Mouse (Mus musculus) lung, postnatal 0 days (tissue): Measurements from ENCODE around the gene Gls. TPM values are rescaled to one million over a fixed set of nuclear protein-coding genes. Genes with fewer than 3 reads are reported as not detected.

Experiments used
- ATAC-seq: fragments of 200-750 bp; cut with Nextera tagmentation; 2 replicates; pipeline ENCODE4 v1.8.0; 2017; ENCODE audit warnings: moderate library complexity
- DNase-seq: peaks from one replicate; pipeline ENCODE4 v3.0.0-alpha.2; 2016; ENCODE audit warnings: low spot score
- H3K27ac ChIP-seq: fragments of 300-500 bp; sonication (generic); 2 replicates; pipeline ENCODE4 v1.5.1; 2014; ENCODE audit warnings: antibody characterized with exemption, mild to moderate bottlenecking, low read length, mixed read lengths
- H3K27me3 ChIP-seq: fragments of 300-500 bp; sonication (generic); replicated peaks from 2 replicates; pipeline ENCODE4 v1.6.1; 2014; ENCODE audit warnings: low read length, mixed read lengths; ENCODE audit not compliant: insufficient read depth
- H3K36me3 ChIP-seq: fragments of 300-500 bp; sonication (generic); 2 replicates; pipeline ENCODE4 v1.6.1; 2014; ENCODE audit warnings: low read length, mixed read lengths; ENCODE audit not compliant: insufficient read depth
- H3K4me1 ChIP-seq: fragments of 300-500 bp; sonication (generic); 2 replicates; pipeline ENCODE4 v1.6.1; 2014; ENCODE audit warnings: antibody characterized with exemption, low read depth, low read length, mixed read lengths; ENCODE audit not compliant: insufficient read depth
- H3K4me2 ChIP-seq: fragments of 300-500 bp; sonication (generic); replicated peaks from 2 replicates; pipeline ENCODE4 v1.6.1; 2014; ENCODE audit warnings: low read depth, mild to moderate bottlenecking, low read length, moderate library complexity, mixed read lengths
- H3K4me3 ChIP-seq: fragments of 300-500 bp; sonication (generic); 2 replicates; pipeline ENCODE4 v1.5.1; 2014; ENCODE audit warnings: low read depth, low read length
- H3K9ac ChIP-seq: fragments of 300-500 bp; sonication (generic); replicated peaks from 2 replicates; pipeline ENCODE4 v1.6.1; 2014; ENCODE audit warnings: low read depth, mild to moderate bottlenecking
- H3K9me3 ChIP-seq: fragments of 300-500 bp; sonication (generic); 2 replicates; pipeline ENCODE4 v1.6.1; 2016; ENCODE audit warnings: low read length, mixed read lengths
- CTCF ChIP-seq: IDR thresholded peaks from 2 replicates; pipeline ENCODE4 v1.5.1; 2016; ENCODE audit warnings: antibody characterized with exemption, mild to moderate bottlenecking
- EP300 ChIP-seq: IDR thresholded peaks from 2 replicates; pipeline ENCODE4 v1.6.1; 2016; ENCODE audit warnings: antibody characterized with exemption, mild to moderate bottlenecking, control low read depth
- WGBS: fragments of 180-500 bp; shearing (Covaris S2); extraction: QIAGEN DNeasy Blood & Tissue Kit; methylation state at CpG from one replicate; pipeline ENCODE4 v1.1.7; 2014; 5-methylcytosine and 5-hydroxymethylcytosine counted together
- polyA plus RNA-seq: library from polyadenylated mRNA; unstranded; fragments of >200 nt; fragmentation: Nextera tagmentation; extraction: Ambion mirVana; gene quantifications from 2 replicates; pipeline ENCODE4 v1.2.1, GENCODE M21; 2015

The Gls gene
- polyA plus RNA-seq, 1 experiment from 2014 or later: 13.0 TPM

- 45% methylated on average over 2 of the region's 2 CpGs for WGBS
- no peak overlapping the region for H3K4me2 ChIP-seq
- no peak overlapping the region for H3K27ac ChIP-seq
- H3K27me3 ChIP-seq: no peaks in the 10 kb centered on the region
- H3K4me1 ChIP-seq: no peaks in the 10 kb centered on the region
- H3K4me3 ChIP-seq: no peak overlapping the region
- ATAC-seq (peak; percentile 56), DNase-seq (peak; percentile 44)
- H3K9me3 ChIP-seq: no peaks in the 10 kb centered on the region
- no peak overlapping the region for H3K9ac ChIP-seq
- no peak for TF ChIP-seq CTCF
- 0 out of 2 replicates have a peak, but pooled peaks have one; percentile 27 for TF ChIP-seq EP300
- no peaks in the 10 kb centered on the region for H3K36me3 ChIP-seq
Measured at GRCm38 (mm10) chr1:52252447-52252846, 19.4 kb upstream of the Gls start.

GRCm38 (mm10) chr1:52251038-52251735, 18.2 kb upstream of the Gls start:
- H3K4me3 ChIP-seq: no peak overlapping the region
- no peaks in the 10 kb centered on the region for H3K36me3 ChIP-seq
- no peak overlapping the region for H3K9ac ChIP-seq
- peak; percentile 53 for DNase-seq
- ATAC-seq: peak; percentile 72
- no peak overlapping the region for H3K27ac ChIP-seq
- H3K9me3 ChIP-seq: no peaks in the 10 kb centered on the region
- no peak overlapping the region for H3K4me2 ChIP-seq
- WGBS: 33% methylated on average over 7 of the region's 7 CpGs
- H3K27me3 ChIP-seq: no peaks in the 10 kb centered on the region
- H3K4me1 ChIP-seq: no peaks in the 10 kb centered on the region
- no peak for TF ChIP-seq CTCF
- TF ChIP-seq EP300: peak; percentile 70

GRCm38 (mm10) chr1:52248899-52249556, 16.0 kb upstream of the Gls start:
- Histone ChIP-seq H3K4me2 (no peak overlapping the region), H3K4me3 (no peak overlapping the region), H3K4me1 (no peaks in the 10 kb centered on the region), H3K9me3 (no peaks in the 10 kb centered on the region), H3K36me3 (no peaks in the 10 kb centered on the region), H3K27ac (no peak overlapping the region), H3K9ac (no peak overlapping the region), H3K27me3 (no peaks in the 10 kb centered on the region)
- TF ChIP-seq EP300: no peak
- no peak for TF ChIP-seq CTCF
- no peak for DNase-seq
- no peak for ATAC-seq
- WGBS: 85% methylated on average over 3 of the region's 3 CpGs

GRCm38 (mm10) chr1:52242270-52242669, 9.2 kb upstream of the Gls start:
- no peak overlapping the region for H3K4me2 ChIP-seq
- TF ChIP-seq EP300: no peak
- no peak for TF ChIP-seq CTCF
- ATAC-seq (no peak), DNase-seq (no peak)
- H3K4me1 ChIP-seq: no peaks in the 10 kb centered on the region
- no peak overlapping the region for H3K9ac ChIP-seq
- no peaks in the 10 kb centered on the region for H3K9me3 ChIP-seq
- H3K27me3 ChIP-seq: no peaks in the 10 kb centered on the region
- H3K36me3 ChIP-seq: no peaks in the 10 kb centered on the region
- H3K4me3 ChIP-seq: no peak overlapping the region
- no peak overlapping the region for H3K27ac ChIP-seq
- WGBS: 59% methylated on average over 3 of the region's 3 CpGs

- Histone ChIP-seq H3K4me1 (peaks cover 3% of the 10 kb centered on the region; the same call in 1 of the 2 replicates), H3K36me3 (no peaks in the 10 kb centered on the region), H3K27me3 (no peaks in the 10 kb centered on the region), H3K9ac (peak overlapping the region; percentile 82), H3K27ac (peak overlapping the region; percentile 93), H3K4me3 (peak overlapping the region; percentile 94), H3K9me3 (no peaks in the 10 kb centered on the region), H3K4me2 (peak overlapping the region; percentile 89)
- TF ChIP-seq CTCF (no peak), EP300 (no peak)
- DNase-seq (no peak), ATAC-seq (peak; percentile 57)
- WGBS: 1% methylated on average over 36 of the region's 57 CpGs
Measured at GRCm38 (mm10) chr1:52232766-52233140, 279 bp downstream of the Gls start.

- Histone ChIP-seq H3K27me3 (no peaks in the 10 kb centered on the region), H3K27ac (peak overlapping the region; percentile 93), H3K36me3 (no peaks in the 10 kb centered on the region), H3K4me3 (peak overlapping the region; percentile 94), H3K9me3 (no peaks in the 10 kb centered on the region), H3K4me2 (peak overlapping the region; percentile 89), H3K9ac (peak overlapping the region; percentile 82), H3K4me1 (peaks cover 3% of the 10 kb centered on the region; the same call in 1 of the 2 replicates)
- peak; percentile 68 for DNase-seq
- TF ChIP-seq EP300 (no peak), CTCF (no peak)
- ATAC-seq: peak; percentile 5
- WGBS: under 1% methylated on average over 40 of the region's 69 CpGs
Measured at GRCm38 (mm10) chr1:52231939-52232765, 880 bp downstream of the Gls start.
